Mouse (Mus musculus): ENCODE measurements at regions not wholly inside any gene's neighbourhood (a gene's known extent, or its start where the extent isn't known, plus 50 kb on each side); places are given as distances from the start of the nearest gene placed in this dataset.

- H3K36me3 ChIP-seq (ENCODE audit: control insufficient read depth, insufficient read depth, low read length), result no peaks in the 10 kb centered on the region
- H3K9ac ChIP-seq (ENCODE audit: low read length), result no peak overlapping the region
- WGBS, result 90% methylated on average over 9 of the region's 9 CpGs
- H3K4me3 ChIP-seq (ENCODE audit: low read depth, low read length), result no peak overlapping the region
- no peak for ATAC-seq (ENCODE audit: insufficient number of reproducible peaks, low FRiP score, low TSS enrichment, low read depth)
- no peak overlapping the region for H3K4me2 ChIP-seq (ENCODE audit: low read depth, severe bottlenecking)
- DNase-seq (ENCODE audit: low spot score), result no peak
- no peaks in the 10 kb centered on the region for H3K27me3 ChIP-seq (ENCODE audit: control insufficient read depth, insufficient read depth, low read length)
- H3K9me3 ChIP-seq (ENCODE audit: control insufficient read depth, low read length), result no peaks in the 10 kb centered on the region
- no peak overlapping the region for H3K27ac ChIP-seq (replicated peaks; ENCODE audit: low read depth, low read length)
- no peaks in the 10 kb centered on the region for H3K4me1 ChIP-seq (ENCODE audit: control insufficient read depth, insufficient read depth, low read length)
Observed at GRCm38 (mm10) chr10:99682350-99682749, 77.1 kb downstream of the Csl start.

GRCm38 (mm10) chr10:99683310-99683709 is 76.1 kb downstream of the Csl start:
- H3K27me3 ChIP-seq (ENCODE audit: control insufficient read depth, insufficient read depth, low read length), result no peaks in the 10 kb centered on the region
- no peaks in the 10 kb centered on the region for H3K36me3 ChIP-seq (ENCODE audit: control insufficient read depth, insufficient read depth, low read length)
- WGBS, result 63% methylated on average over 3 of the region's 3 CpGs
- no peak overlapping the region for H3K4me2 ChIP-seq (ENCODE audit: low read depth, severe bottlenecking)
- H3K4me3 ChIP-seq (ENCODE audit: low read depth, low read length), result no peak overlapping the region
- H3K9ac ChIP-seq (ENCODE audit: low read length), result no peak overlapping the region
- DNase-seq (ENCODE audit: low spot score) (no peak), ATAC-seq (ENCODE audit: insufficient number of reproducible peaks, low FRiP score, low TSS enrichment, low read depth) (no peak)
- H3K27ac ChIP-seq (replicated peaks; ENCODE audit: low read depth, low read length), result no peak overlapping the region
- no peaks in the 10 kb centered on the region for H3K4me1 ChIP-seq (ENCODE audit: control insufficient read depth, insufficient read depth, low read length)
- no peaks in the 10 kb centered on the region for H3K9me3 ChIP-seq (ENCODE audit: control insufficient read depth, low read length)

GRCm38 (mm10) chr10:99685911-99686310 is 73.5 kb downstream of the Csl start:
- Histone ChIP-seq H3K27ac (replicated peaks; ENCODE audit: low read depth, low read length) (no peak overlapping the region), H3K36me3 (ENCODE audit: control insufficient read depth, insufficient read depth, low read length) (no peaks in the 10 kb centered on the region), H3K4me1 (ENCODE audit: control insufficient read depth, insufficient read depth, low read length) (no peaks in the 10 kb centered on the region), H3K27me3 (ENCODE audit: control insufficient read depth, insufficient read depth, low read length) (no peaks in the 10 kb centered on the region), H3K9me3 (ENCODE audit: control insufficient read depth, low read length) (no peaks in the 10 kb centered on the region), H3K9ac (ENCODE audit: low read length) (no peak overlapping the region), H3K4me2 (ENCODE audit: low read depth, severe bottlenecking) (no peak overlapping the region), H3K4me3 (ENCODE audit: low read depth, low read length) (no peak overlapping the region)
- ATAC-seq (ENCODE audit: insufficient number of reproducible peaks, low FRiP score, low TSS enrichment, low read depth) (no peak), DNase-seq (ENCODE audit: low spot score) (no peak)
- 27% methylated on average over 5 of the region's 5 CpGs for WGBS

GRCm38 (mm10) chr10:99687011-99687410 is 72.4 kb downstream of the Csl start:
- H3K27ac ChIP-seq (replicated peaks; ENCODE audit: low read depth, low read length), result no peak overlapping the region
- H3K4me2 ChIP-seq (ENCODE audit: low read depth, severe bottlenecking), result no peak overlapping the region
- no peaks in the 10 kb centered on the region for H3K4me1 ChIP-seq (ENCODE audit: control insufficient read depth, insufficient read depth, low read length)
- DNase-seq (ENCODE audit: low spot score) (no peak), ATAC-seq (ENCODE audit: insufficient number of reproducible peaks, low FRiP score, low TSS enrichment, low read depth) (no peak)
- no peak overlapping the region for H3K9ac ChIP-seq (ENCODE audit: low read length)
- no peaks in the 10 kb centered on the region for H3K9me3 ChIP-seq (ENCODE audit: control insufficient read depth, low read length)
- H3K4me3 ChIP-seq (ENCODE audit: low read depth, low read length), result no peak overlapping the region
- H3K27me3 ChIP-seq (ENCODE audit: control insufficient read depth, insufficient read depth, low read length), result no peaks in the 10 kb centered on the region
- H3K36me3 ChIP-seq (ENCODE audit: control insufficient read depth, insufficient read depth, low read length), result no peaks in the 10 kb centered on the region
- 74% methylated on average over 4 of the region's 4 CpGs for WGBS

GRCm38 (mm10) chr10:99697696-99698095 is 61.8 kb downstream of the Csl start:
- H3K27me3 ChIP-seq (ENCODE audit: control insufficient read depth, insufficient read depth, low read length), result no peaks in the 10 kb centered on the region
- no peaks in the 10 kb centered on the region for H3K36me3 ChIP-seq (ENCODE audit: control insufficient read depth, insufficient read depth, low read length)
- no peak overlapping the region for H3K27ac ChIP-seq (replicated peaks; ENCODE audit: low read depth, low read length)
- no peak for ATAC-seq (ENCODE audit: insufficient number of reproducible peaks, low FRiP score, low TSS enrichment, low read depth)
- no peak overlapping the region for H3K4me2 ChIP-seq (ENCODE audit: low read depth, severe bottlenecking)
- 50% methylated on average over 8 of the region's 8 CpGs for WGBS
- no peak overlapping the region for H3K9ac ChIP-seq (ENCODE audit: low read length)
- H3K4me1 ChIP-seq (ENCODE audit: control insufficient read depth, insufficient read depth, low read length), result no peaks in the 10 kb centered on the region
- no peaks in the 10 kb centered on the region for H3K9me3 ChIP-seq (ENCODE audit: control insufficient read depth, low read length)
- no peak for DNase-seq (ENCODE audit: low spot score)
- H3K4me3 ChIP-seq (ENCODE audit: low read depth, low read length), result no peak overlapping the region

GRCm38 (mm10) chr10:99699498-99699897 is 60.0 kb downstream of the Csl start:
- 14% methylated on average over 3 of the region's 3 CpGs for WGBS

GRCm38 (mm10) chr10:99700052-99700777 is 59.2 kb downstream of the Csl start:
- H3K4me2 ChIP-seq (ENCODE audit: low read depth, severe bottlenecking), result no peak overlapping the region
- no peak for DNase-seq (ENCODE audit: low spot score)
- H3K9ac ChIP-seq (ENCODE audit: low read length), result no peak overlapping the region
- H3K4me1 ChIP-seq (ENCODE audit: control insufficient read depth, insufficient read depth, low read length), result no peaks in the 10 kb centered on the region
- H3K9me3 ChIP-seq (ENCODE audit: control insufficient read depth, low read length), result no peaks in the 10 kb centered on the region
- H3K4me3 ChIP-seq (ENCODE audit: low read depth, low read length), result no peak overlapping the region
- WGBS, result 50% methylated on average over 2 of the region's 2 CpGs
- no peaks in the 10 kb centered on the region for H3K36me3 ChIP-seq (ENCODE audit: control insufficient read depth, insufficient read depth, low read length)
- H3K27ac ChIP-seq (replicated peaks; ENCODE audit: low read depth, low read length), result no peak overlapping the region
- ATAC-seq (ENCODE audit: insufficient number of reproducible peaks, low FRiP score, low TSS enrichment, low read depth), result no peak
- no peaks in the 10 kb centered on the region for H3K27me3 ChIP-seq (ENCODE audit: control insufficient read depth, insufficient read depth, low read length)

More at GRCm38 (mm10) chr10:99699498-99699897, 60.0 kb downstream of the Csl start:
- H3K36me3 ChIP-seq (ENCODE audit: control insufficient read depth, insufficient read depth, low read length), result no peaks in the 10 kb centered on the region
- H3K27me3 ChIP-seq (ENCODE audit: control insufficient read depth, insufficient read depth, low read length), result no peaks in the 10 kb centered on the region
- no peak overlapping the region for H3K4me2 ChIP-seq (ENCODE audit: low read depth, severe bottlenecking)
- H3K27ac ChIP-seq (replicated peaks; ENCODE audit: low read depth, low read length), result no peak overlapping the region
- ATAC-seq (ENCODE audit: insufficient number of reproducible peaks, low FRiP score, low TSS enrichment, low read depth), result no peak
- DNase-seq (ENCODE audit: low spot score), result no peak
- H3K9ac ChIP-seq (ENCODE audit: low read length), result no peak overlapping the region
- no peaks in the 10 kb centered on the region for H3K9me3 ChIP-seq (ENCODE audit: control insufficient read depth, low read length)
- H3K4me1 ChIP-seq (ENCODE audit: control insufficient read depth, insufficient read depth, low read length), result no peaks in the 10 kb centered on the region
- no peak overlapping the region for H3K4me3 ChIP-seq (ENCODE audit: low read depth, low read length)

All from limb, embryonic 11.5 days (tissue).